Mouse (Mus musculus) intestine, postnatal 0 days (tissue): ENCODE measurements around the gene Rgs3. TPM values are rescaled to one million over a fixed set of nuclear protein-coding genes. Genes with fewer than 3 reads are reported as not detected.

Experiments
- ATAC-seq: fragments of 200-750 bp; cut with Nextera tagmentation; 2 replicates; pipeline ENCODE4 v1.8.0; 2017; ENCODE audit warnings: mild to moderate bottlenecking, moderate TSS enrichment, moderate library complexity
- H3K27ac ChIP-seq: fragments of 300-500 bp; sonication (generic); 2 replicates; pipeline ENCODE4 v1.5.1; 2014; ENCODE audit warnings: mild to moderate bottlenecking, low read depth, low read length, moderate library complexity
- H3K27me3 ChIP-seq: fragments of 300-500 bp; sonication (generic); replicated peaks from 2 replicates; pipeline ENCODE4 v1.6.1; 2014; ENCODE audit warnings: low read length, mixed read lengths; ENCODE audit not compliant: control insufficient read depth, insufficient read depth
- H3K36me3 ChIP-seq: fragments of 300-500 bp; sonication (generic); 2 replicates; pipeline ENCODE4 v1.6.1; 2014; ENCODE audit warnings: mild to moderate bottlenecking, moderate library complexity; ENCODE audit not compliant: control insufficient read depth, insufficient read depth
- H3K4me1 ChIP-seq: fragments of 300-500 bp; sonication (generic); replicated peaks from 2 replicates; pipeline ENCODE4 v1.6.1; 2014; ENCODE audit warnings: antibody characterized with exemption, low read length, mixed read lengths; ENCODE audit not compliant: control insufficient read depth, insufficient read depth
- H3K4me2 ChIP-seq: fragments of 300-500 bp; sonication (generic); replicated peaks from 2 replicates; pipeline ENCODE4 v1.6.1; 2014; ENCODE audit warnings: low read depth, mild to moderate bottlenecking, moderate library complexity
- H3K4me3 ChIP-seq: fragments of 300-500 bp; sonication (generic); 2 replicates; pipeline ENCODE4 v1.5.1; 2014; ENCODE audit warnings: low read depth, low read length
- H3K9ac ChIP-seq: fragments of 300-500 bp; sonication (generic); 2 replicates; pipeline ENCODE4 v1.6.1; 2014; ENCODE audit warnings: mild to moderate bottlenecking, low read depth, low read length
- H3K9me3 ChIP-seq: fragments of 300-500 bp; sonication (generic); 2 replicates; pipeline ENCODE4 v1.6.1; 2016; ENCODE audit warnings: mixed run types; ENCODE audit not compliant: control insufficient read depth
- CTCF ChIP-seq: sonication (generic); IDR thresholded peaks from 2 replicates; pipeline ENCODE4 v1.5.1; 2016; ENCODE audit warnings: low read depth, mild to moderate bottlenecking, control low read depth, antibody characterized with exemption, moderate library complexity
- WGBS: fragments of 180-500 bp; shearing (Covaris S2); extraction: QIAGEN DNeasy Blood & Tissue Kit; methylation state at CpG from one replicate; pipeline ENCODE4 v1.1.7; 2014; 5-methylcytosine and 5-hydroxymethylcytosine counted together
- polyA plus RNA-seq: library from polyadenylated mRNA; unstranded; fragments of >200 nt; fragmentation: Nextera tagmentation; extraction: Ambion mirVana; gene quantifications from 2 replicates; pipeline ENCODE4 v1.2.1, GENCODE M21; 2015

Gene Rgs3
- polyA plus RNA-seq, 1 experiment from 2014 or later, result 30.1 TPM

- no peak overlapping the region for H3K27ac ChIP-seq
- no peaks in the 10 kb centered on the region for H3K9me3 ChIP-seq
- ATAC-seq, result no peak
- TF ChIP-seq CTCF, result no peak
- WGBS, result 78% methylated on average over 11 of the region's 11 CpGs
- peaks cover 10% of the 10 kb centered on the region for H3K4me1 ChIP-seq
- no peak overlapping the region for H3K9ac ChIP-seq
- no peak overlapping the region for H3K4me2 ChIP-seq
- H3K36me3 ChIP-seq, result peaks cover 53% of the 10 kb centered on the region
- H3K4me3 ChIP-seq, result no peak overlapping the region
- H3K27me3 ChIP-seq, result no peaks in the 10 kb centered on the region
Observed at GRCm38 (mm10) chr4:62644031-62644793, 84.6 kb downstream of the Rgs3 start.

- Histone ChIP-seq H3K27ac (no peak overlapping the region), H3K36me3 (peaks cover 43% of the 10 kb centered on the region), H3K27me3 (no peaks in the 10 kb centered on the region), H3K4me1 (no peaks in the 10 kb centered on the region), H3K4me2 (no peak overlapping the region), H3K4me3 (no peak overlapping the region), H3K9me3 (no peaks in the 10 kb centered on the region), H3K9ac (no peak overlapping the region)
- WGBS, result 51% methylated on average over 9 of the region's 9 CpGs
- peak; percentile 24; the same call in 1 of the 2 replicates for ATAC-seq
- TF ChIP-seq CTCF, result no peak
Observed at GRCm38 (mm10) chr4:62646556-62647248, 87.1 kb downstream of the Rgs3 start.

- Histone ChIP-seq H3K27me3 (no peaks in the 10 kb centered on the region), H3K36me3 (peaks cover 38% of the 10 kb centered on the region), H3K4me1 (no peaks in the 10 kb centered on the region), H3K4me3 (no peak overlapping the region), H3K4me2 (no peak overlapping the region), H3K9me3 (no peaks in the 10 kb centered on the region), H3K27ac (no peak overlapping the region), H3K9ac (no peak overlapping the region)
- ATAC-seq, result no peak
- 93% methylated on average over 3 of the region's 3 CpGs for WGBS
- TF ChIP-seq CTCF, result no peak
Observed at GRCm38 (mm10) chr4:62648848-62649247, 89.2 kb downstream of the Rgs3 start.

GRCm38 (mm10) chr4:62649536-62650230 is 90.0 kb downstream of the Rgs3 start:
- no peak for ATAC-seq
- Histone ChIP-seq H3K9me3 (no peaks in the 10 kb centered on the region), H3K4me1 (no peaks in the 10 kb centered on the region), H3K4me3 (no peak overlapping the region), H3K36me3 (peaks cover 30% of the 10 kb centered on the region), H3K27ac (no peak overlapping the region), H3K9ac (no peak overlapping the region; the same call in 1 of the 2 replicates), H3K27me3 (no peaks in the 10 kb centered on the region), H3K4me2 (no peak overlapping the region)
- TF ChIP-seq CTCF, result no peak
- WGBS, result 79% methylated on average over 8 of the region's 8 CpGs

- H3K27ac ChIP-seq, result no peak overlapping the region
- no peak overlapping the region for H3K4me3 ChIP-seq
- no peak for TF ChIP-seq CTCF
- H3K36me3 ChIP-seq, result peaks cover 25% of the 10 kb centered on the region
- no peak overlapping the region for H3K9ac ChIP-seq
- no peaks in the 10 kb centered on the region for H3K4me1 ChIP-seq
- 50% methylated on average over 7 of the region's 7 CpGs for WGBS
- no peaks in the 10 kb centered on the region for H3K9me3 ChIP-seq
- no peak for ATAC-seq
- no peak overlapping the region for H3K4me2 ChIP-seq
- no peaks in the 10 kb centered on the region for H3K27me3 ChIP-seq
Observed at GRCm38 (mm10) chr4:62651179-62651760, 91.6 kb downstream of the Rgs3 start.

DNA sequence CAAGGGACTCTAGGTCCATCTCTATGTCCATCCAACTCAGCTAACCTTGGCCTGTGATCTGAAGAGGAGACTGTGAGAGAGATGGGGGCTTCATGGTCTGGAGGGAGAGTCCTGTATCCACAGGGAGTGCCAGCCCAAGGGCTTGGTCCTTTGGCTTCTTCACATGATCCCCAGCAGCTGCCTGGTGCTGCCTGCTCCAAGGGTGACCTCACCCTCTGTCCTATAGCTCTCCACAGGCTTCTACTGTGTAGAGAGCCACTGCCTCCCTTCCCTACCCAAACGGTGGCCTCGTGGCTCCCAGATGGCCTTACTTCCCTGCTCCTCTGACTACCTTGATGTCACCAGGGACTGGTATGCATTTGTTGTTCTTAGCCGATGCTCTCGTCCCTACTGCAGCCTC is 92.6 kb downstream of the Rgs3 start:
- Histone ChIP-seq H3K4me3 (no peak overlapping the region), H3K9ac (no peak overlapping the region), H3K27ac (no peak overlapping the region), H3K36me3 (peaks cover 29% of the 10 kb centered on the region), H3K27me3 (no peaks in the 10 kb centered on the region), H3K4me2 (no peak overlapping the region), H3K4me1 (no peaks in the 10 kb centered on the region), H3K9me3 (no peaks in the 10 kb centered on the region)
- WGBS, result 62% methylated on average over 4 of the region's 4 CpGs
- ATAC-seq, result no peak
- TF ChIP-seq CTCF, result no peak
